Mouse (Mus musculus): ENCODE results near the gene Cks2. TPM values are rescaled to one million over a fixed set of nuclear protein-coding genes. Genes with fewer than 3 reads are reported as not detected.
A peak's percentile ranks its signal among the peaks of the same experiment; 100 is the strongest.
"Not testable (repeated sequence)": the region's sequence is repeated elsewhere in the genome, so short reads cannot be mapped to it uniquely, and the experiment has no call there.

Gene Cks2
- polyA plus RNA-seq, 1 experiment from 2014 or later = 285 TPM

DNA sequence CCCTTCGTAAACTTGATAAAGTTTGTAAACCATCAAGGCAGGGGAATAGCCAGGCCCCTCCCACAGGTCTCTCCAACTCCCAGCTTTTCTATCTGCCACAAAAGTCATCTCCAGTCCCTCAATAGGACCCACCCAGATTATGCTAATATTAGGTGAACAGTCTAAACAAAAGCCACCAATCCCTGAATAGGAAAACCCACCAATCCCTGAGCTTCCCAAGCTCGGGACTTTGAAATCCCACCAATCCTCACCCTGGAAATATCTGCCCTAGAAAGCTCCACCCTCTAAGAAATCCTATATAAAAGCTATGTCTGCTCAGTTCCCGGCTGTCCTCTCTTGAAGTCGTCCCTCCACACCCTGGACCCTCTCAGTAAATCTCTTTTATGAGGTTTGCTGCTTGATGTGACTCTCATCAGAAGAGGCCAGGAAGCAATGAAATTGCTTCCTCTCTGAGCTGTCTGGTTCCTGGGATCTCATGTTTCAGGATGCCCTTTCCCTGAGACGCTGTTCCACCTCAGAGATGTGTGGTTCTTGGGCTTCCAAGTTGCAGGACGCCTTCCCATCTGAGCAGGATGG is 16.7 kb upstream of the Cks2 start:
- no peaks in the 10 kb centered on the region for H3K4me1 ChIP-seq (ENCODE audit: control insufficient read depth, insufficient read depth, low read length)
- no peaks in the 10 kb centered on the region for H3K27me3 ChIP-seq (replicated peaks; ENCODE audit: control insufficient read depth, insufficient read depth, low read length)
- H3K9ac ChIP-seq (ENCODE audit: low read depth, low read length) = no peak overlapping the region
- 70% methylated on average over 6 of the region's 6 CpGs for WGBS
- no peak overlapping the region for H3K4me3 ChIP-seq (ENCODE audit: low read depth, low read length)
- H3K36me3 ChIP-seq (ENCODE audit: control insufficient read depth, insufficient read depth, low read length) = no peaks in the 10 kb centered on the region
- H3K4me2 ChIP-seq (ENCODE audit: low read depth, low read length) = no peak overlapping the region
- no peak for DNase-seq (ENCODE audit: low spot score)
- no peaks in the 10 kb centered on the region for H3K9me3 ChIP-seq (ENCODE audit: control insufficient read depth, low read length)
- ATAC-seq (ENCODE audit: low read depth) = no peak
- H3K27ac ChIP-seq (replicated peaks; ENCODE audit: low read depth, low read length) = no peak overlapping the region

DNA sequence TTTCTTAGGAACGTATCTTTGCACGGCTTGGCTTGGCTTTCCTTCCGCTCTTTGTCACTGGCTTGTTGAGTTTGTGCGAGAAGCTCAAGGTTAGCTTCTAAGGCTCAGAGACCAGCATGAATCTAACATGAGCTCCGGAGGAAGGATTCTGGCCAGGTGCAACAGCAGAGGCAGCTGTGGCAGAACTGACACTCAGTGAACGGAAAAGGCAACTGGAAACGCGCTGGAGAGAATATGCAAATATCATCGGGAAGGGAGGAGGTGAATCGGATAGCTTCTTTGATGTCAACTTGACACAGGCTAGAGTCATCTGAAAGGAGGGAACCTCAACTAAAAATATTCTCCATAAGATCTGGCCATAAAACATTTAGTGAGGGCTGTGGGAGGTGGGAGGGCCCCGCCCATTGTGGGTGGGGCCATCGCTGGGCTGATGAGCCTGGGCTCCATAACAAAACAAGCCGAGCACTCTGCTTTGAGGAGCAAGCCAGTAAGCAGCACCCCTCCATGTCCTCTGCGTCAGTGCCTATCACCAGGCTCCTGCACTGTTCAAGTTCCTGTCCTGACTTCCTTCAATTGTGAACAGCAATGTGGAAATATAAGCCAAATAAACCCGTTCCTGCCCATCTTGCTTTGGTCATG is 13.6 kb upstream of the Cks2 start:
- no peak overlapping the region for H3K4me3 ChIP-seq (ENCODE audit: low read depth, low read length)
- H3K27me3 ChIP-seq (replicated peaks; ENCODE audit: control insufficient read depth, insufficient read depth, low read length) = no peaks in the 10 kb centered on the region
- 81% methylated on average over 15 of the region's 15 CpGs for WGBS
- ATAC-seq (ENCODE audit: low read depth) = no peak
- no peak overlapping the region for H3K4me2 ChIP-seq (ENCODE audit: low read depth, low read length)
- H3K4me1 ChIP-seq (ENCODE audit: control insufficient read depth, insufficient read depth, low read length) = no peaks in the 10 kb centered on the region
- no peak overlapping the region for H3K9ac ChIP-seq (ENCODE audit: low read depth, low read length)
- no peak overlapping the region for H3K27ac ChIP-seq (replicated peaks; ENCODE audit: low read depth, low read length)
- no peaks in the 10 kb centered on the region for H3K36me3 ChIP-seq (ENCODE audit: control insufficient read depth, insufficient read depth, low read length)
- DNase-seq (ENCODE audit: low spot score) = no peak
- H3K9me3 ChIP-seq (ENCODE audit: control insufficient read depth, low read length) = no peaks in the 10 kb centered on the region

DNA sequence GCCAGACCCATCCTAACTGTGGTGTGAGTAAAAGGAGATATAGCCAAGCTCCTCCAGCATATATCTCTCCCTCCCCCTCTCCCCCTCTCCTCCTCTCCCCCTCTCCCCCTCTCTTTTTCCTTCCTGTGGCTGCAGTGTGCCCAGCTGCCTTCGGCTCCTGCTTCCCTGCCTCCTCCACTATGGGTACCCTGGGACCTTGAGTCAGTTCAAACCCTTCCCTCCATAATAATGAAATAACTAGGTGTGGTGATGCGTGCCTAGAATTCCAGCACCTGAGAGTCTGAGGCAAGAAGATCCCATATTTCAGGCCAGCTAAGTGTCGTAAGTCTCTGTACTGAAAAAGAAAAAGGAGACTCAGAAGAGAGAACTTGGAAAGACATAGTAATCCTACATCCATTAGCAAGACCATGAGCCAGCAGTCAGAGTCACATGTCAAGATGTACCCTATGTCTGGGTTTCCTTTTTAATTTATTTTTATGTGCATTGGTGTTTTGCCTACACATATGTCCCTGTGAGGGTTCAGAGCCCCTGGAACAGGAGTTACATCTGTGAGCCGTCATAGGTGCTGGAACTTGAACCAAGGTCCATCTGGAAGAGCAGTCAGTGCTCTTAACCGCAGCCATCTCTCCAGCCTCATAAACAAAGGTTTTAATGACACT is 12.3 kb upstream of the Cks2 start:
- ATAC-seq (ENCODE audit: low read depth) (no peak), DNase-seq (ENCODE audit: low spot score) (no peak)
- H3K27me3 ChIP-seq (replicated peaks; ENCODE audit: control insufficient read depth, insufficient read depth, low read length) = no peaks in the 10 kb centered on the region
- H3K36me3 ChIP-seq (ENCODE audit: control insufficient read depth, insufficient read depth, low read length) = no peaks in the 10 kb centered on the region
- WGBS = 75% methylated on average over 5 of the region's 5 CpGs
- no peak overlapping the region for H3K9ac ChIP-seq (ENCODE audit: low read depth, low read length)
- H3K4me2 ChIP-seq (ENCODE audit: low read depth, low read length) = no peak overlapping the region
- no peak overlapping the region for H3K4me3 ChIP-seq (ENCODE audit: low read depth, low read length)
- H3K27ac ChIP-seq (replicated peaks; ENCODE audit: low read depth, low read length) = no peak overlapping the region
- no peaks in the 10 kb centered on the region for H3K9me3 ChIP-seq (ENCODE audit: control insufficient read depth, low read length)
- H3K4me1 ChIP-seq (ENCODE audit: control insufficient read depth, insufficient read depth, low read length) = no peaks in the 10 kb centered on the region

DNA sequence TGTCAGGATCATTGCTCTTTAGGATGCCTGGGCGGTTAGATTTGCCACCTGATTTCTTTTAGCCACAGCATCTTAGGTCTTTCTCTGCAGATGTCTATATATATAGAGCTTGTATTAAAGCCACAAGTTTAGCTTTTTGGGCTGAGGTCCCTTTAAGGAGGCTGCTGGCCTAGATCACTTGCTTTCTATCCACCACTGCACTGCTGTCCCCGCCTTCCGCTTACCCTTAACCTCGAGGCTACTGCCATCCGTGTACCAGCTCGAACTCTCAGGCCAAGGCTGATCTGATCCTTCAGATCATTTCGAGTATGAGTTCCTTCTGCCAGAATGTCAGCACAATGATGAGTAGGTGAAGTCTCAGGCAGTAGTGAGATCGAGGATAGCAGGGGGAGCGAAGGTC is 9.6 kb upstream of the Cks2 start:
- not testable (repeated sequence) for DNase-seq (ENCODE audit: low spot score); H3K27me3 ChIP-seq (replicated peaks; ENCODE audit: control insufficient read depth, insufficient read depth, low read length); H3K4me1 ChIP-seq (ENCODE audit: control insufficient read depth, insufficient read depth, low read length); H3K4me3 ChIP-seq (ENCODE audit: low read depth, low read length); H3K9me3 ChIP-seq (ENCODE audit: control insufficient read depth, low read length); H3K36me3 ChIP-seq (ENCODE audit: control insufficient read depth, insufficient read depth, low read length); H3K27ac ChIP-seq (replicated peaks; ENCODE audit: low read depth, low read length); ATAC-seq (ENCODE audit: low read depth); H3K4me2 ChIP-seq (ENCODE audit: low read depth, low read length); H3K9ac ChIP-seq (ENCODE audit: low read depth, low read length)
- 80% methylated on average over 1 of the region's 9 CpGs for WGBS

DNA sequence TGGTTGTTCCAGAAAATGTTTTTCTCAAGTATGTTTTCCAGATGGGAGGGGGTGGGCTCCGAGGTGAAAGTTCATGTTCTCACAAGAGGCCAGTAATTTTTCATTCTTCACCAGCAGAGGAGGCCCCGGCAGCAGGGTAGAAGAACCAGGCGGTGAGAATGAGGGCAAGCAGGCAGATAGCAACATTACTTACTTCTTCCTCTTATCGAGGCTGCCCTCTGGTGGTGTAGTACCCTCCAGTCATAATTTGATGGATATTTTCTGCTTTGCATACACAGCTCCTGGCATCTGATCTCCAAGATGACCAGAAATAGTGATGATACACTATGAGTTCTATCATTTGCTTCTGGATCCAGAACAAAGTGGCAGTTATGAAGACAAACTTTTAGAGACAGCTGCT is 6.1 kb upstream of the Cks2 start:
- no peaks in the 10 kb centered on the region for H3K27me3 ChIP-seq (replicated peaks; ENCODE audit: control insufficient read depth, insufficient read depth, low read length)
- H3K9ac ChIP-seq (ENCODE audit: low read depth, low read length) = no peak overlapping the region
- H3K36me3 ChIP-seq (ENCODE audit: control insufficient read depth, insufficient read depth, low read length) = no peaks in the 10 kb centered on the region
- H3K4me2 ChIP-seq (ENCODE audit: low read depth, low read length) = no peak overlapping the region
- WGBS = 72% methylated on average over 4 of the region's 4 CpGs
- no peaks in the 10 kb centered on the region for H3K9me3 ChIP-seq (ENCODE audit: control insufficient read depth, low read length)
- H3K27ac ChIP-seq (replicated peaks; ENCODE audit: low read depth, low read length) = no peak overlapping the region
- no peak for ATAC-seq (ENCODE audit: low read depth)
- H3K4me1 ChIP-seq (ENCODE audit: control insufficient read depth, insufficient read depth, low read length) = no peaks in the 10 kb centered on the region
- H3K4me3 ChIP-seq (ENCODE audit: low read depth, low read length) = no peak overlapping the region
- DNase-seq (ENCODE audit: low spot score) = no peak

DNA sequence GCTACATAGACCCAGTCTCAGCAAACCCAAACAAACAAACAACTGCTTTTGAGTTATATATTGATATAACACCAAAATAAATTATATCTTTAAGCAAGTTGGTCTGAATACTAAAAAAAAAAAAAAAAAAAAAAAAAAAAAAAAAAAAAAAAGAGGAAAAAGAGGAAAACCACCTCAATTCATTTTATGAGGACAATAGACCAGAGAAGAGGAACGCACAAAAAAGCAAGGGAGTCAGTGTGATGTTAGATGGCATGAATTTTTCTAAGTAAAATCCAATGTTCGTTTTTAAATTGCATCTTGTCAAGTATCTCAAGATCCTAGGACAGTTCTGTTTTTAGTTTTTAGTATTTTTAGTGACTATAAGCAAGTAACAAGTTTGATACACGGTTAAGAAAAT is 3.6 kb upstream of the Cks2 start:
- H3K4me2 ChIP-seq (ENCODE audit: low read depth, low read length) = no peak overlapping the region
- no peaks in the 10 kb centered on the region for H3K27me3 ChIP-seq (replicated peaks; ENCODE audit: control insufficient read depth, insufficient read depth, low read length)
- no peak overlapping the region for H3K9ac ChIP-seq (ENCODE audit: low read depth, low read length)
- H3K9me3 ChIP-seq (ENCODE audit: control insufficient read depth, low read length) = no peaks in the 10 kb centered on the region
- H3K27ac ChIP-seq (replicated peaks; ENCODE audit: low read depth, low read length) = no peak overlapping the region
- H3K4me1 ChIP-seq (ENCODE audit: control insufficient read depth, insufficient read depth, low read length) = no peaks in the 10 kb centered on the region
- ATAC-seq (ENCODE audit: low read depth) (no peak), DNase-seq (ENCODE audit: low spot score) (no peak)
- no peaks in the 10 kb centered on the region for H3K36me3 ChIP-seq (ENCODE audit: control insufficient read depth, insufficient read depth, low read length)
- WGBS = 88% methylated on average over 3 of the region's 3 CpGs
- H3K4me3 ChIP-seq (ENCODE audit: low read depth, low read length) = no peak overlapping the region

DNA sequence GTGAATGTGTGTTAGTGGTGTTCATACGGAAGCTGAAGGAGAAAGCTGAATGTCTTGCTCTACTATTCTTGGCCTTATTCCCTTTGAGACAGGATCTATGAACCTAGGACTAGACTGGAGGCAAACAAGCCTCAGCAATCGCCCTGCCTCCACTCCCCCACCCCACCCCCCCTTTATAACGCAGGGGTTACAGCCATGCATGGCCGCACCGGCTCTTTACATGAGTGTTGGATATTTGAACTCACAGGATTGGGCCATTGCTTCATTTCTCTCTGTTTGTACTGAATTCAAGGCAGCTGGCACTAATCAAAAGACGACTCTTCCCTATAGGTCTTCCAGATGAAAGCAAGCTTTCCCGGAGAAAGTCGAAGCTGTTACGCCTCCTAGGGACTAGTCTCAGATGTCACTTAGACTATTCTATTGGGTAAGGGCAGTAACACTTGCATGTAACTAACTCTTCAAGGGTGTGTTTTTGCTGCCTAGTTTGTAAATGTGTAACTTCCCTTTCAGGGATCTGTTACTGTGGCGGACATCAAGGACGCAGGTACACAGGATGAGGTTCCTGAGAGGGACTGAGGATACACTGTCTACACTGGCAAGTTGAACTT is 2.8 kb upstream of the Cks2 start:
- H3K27ac ChIP-seq (replicated peaks; ENCODE audit: low read depth, low read length) = no peak overlapping the region
- no peaks in the 10 kb centered on the region for H3K27me3 ChIP-seq (replicated peaks; ENCODE audit: control insufficient read depth, insufficient read depth, low read length)
- no peak for DNase-seq (ENCODE audit: low spot score)
- no peak overlapping the region for H3K4me2 ChIP-seq (ENCODE audit: low read depth, low read length)
- H3K9ac ChIP-seq (ENCODE audit: low read depth, low read length) = no peak overlapping the region
- no peak overlapping the region for H3K4me3 ChIP-seq (ENCODE audit: low read depth, low read length)
- ATAC-seq (ENCODE audit: low read depth) = no peak
- no peaks in the 10 kb centered on the region for H3K9me3 ChIP-seq (ENCODE audit: control insufficient read depth, low read length)
- H3K36me3 ChIP-seq (ENCODE audit: control insufficient read depth, insufficient read depth, low read length) = no peaks in the 10 kb centered on the region
- WGBS = 22% methylated on average over 11 of the region's 11 CpGs
- peaks cover 8% of the 10 kb centered on the region; the same call in 1 of the 2 replicates for H3K4me1 ChIP-seq (ENCODE audit: control insufficient read depth, insufficient read depth, low read length)

DNA sequence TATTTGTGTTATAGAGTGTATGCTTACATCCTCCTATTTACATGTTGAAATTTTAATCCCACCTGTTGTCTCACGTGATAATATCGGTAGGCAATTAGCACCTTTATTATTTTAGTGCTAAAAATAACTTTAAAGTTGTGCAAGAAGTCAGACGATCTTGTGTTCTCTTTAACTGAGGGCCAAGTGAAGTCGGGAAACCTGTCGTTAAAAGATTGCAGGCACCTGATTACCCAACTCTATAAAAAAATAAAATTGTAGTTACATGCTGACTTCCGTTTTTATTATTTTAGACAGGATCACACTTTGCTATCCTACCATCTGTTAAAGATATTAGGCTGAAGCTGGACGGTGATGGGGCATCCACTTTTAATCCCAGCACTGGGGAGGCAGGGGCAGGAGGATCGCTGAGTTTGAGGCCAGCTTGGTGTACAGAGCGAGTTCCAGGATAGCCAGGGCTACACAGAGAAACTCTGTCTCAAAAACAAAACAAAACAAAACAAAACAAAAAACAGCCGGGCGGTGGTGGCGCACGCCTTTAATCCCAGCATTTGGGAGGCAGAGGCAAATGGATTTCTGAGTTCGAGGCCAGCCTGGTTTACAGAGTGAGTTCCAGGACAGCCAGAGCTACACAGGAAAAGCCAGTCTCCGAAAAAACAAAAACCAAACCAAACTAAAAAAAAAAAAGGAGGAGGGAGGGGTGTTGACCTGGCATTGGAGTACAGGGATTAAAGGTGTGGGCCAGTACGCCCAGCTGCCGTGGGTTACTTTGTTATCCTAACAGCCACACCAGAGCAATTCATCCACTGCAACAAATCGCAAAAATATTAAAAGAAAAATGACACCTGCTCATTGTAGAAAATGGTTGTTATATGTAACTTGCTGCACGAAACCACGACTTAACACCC is 856 bp upstream of the Cks2 start:
- H3K4me1 ChIP-seq (ENCODE audit: control insufficient read depth, insufficient read depth, low read length) = peaks cover 15% of the 10 kb centered on the region; the same call in 1 of the 2 replicates
- peak overlapping the region; percentile 78 for H3K4me3 ChIP-seq (ENCODE audit: low read depth, low read length)
- H3K27ac ChIP-seq (replicated peaks; ENCODE audit: low read depth, low read length) = peak overlapping the region; percentile 9; the same call in 1 of the 2 replicates
- no peaks in the 10 kb centered on the region for H3K27me3 ChIP-seq (replicated peaks; ENCODE audit: control insufficient read depth, insufficient read depth, low read length)
- DNase-seq (ENCODE audit: low spot score) = no peak
- H3K9me3 ChIP-seq (ENCODE audit: control insufficient read depth, low read length) = no peaks in the 10 kb centered on the region
- H3K4me2 ChIP-seq (ENCODE audit: low read depth, low read length) = peak overlapping the region; percentile 62
- 44% methylated on average over 20 of the region's 20 CpGs for WGBS
- no peaks in the 10 kb centered on the region for H3K36me3 ChIP-seq (ENCODE audit: control insufficient read depth, insufficient read depth, low read length)
- H3K9ac ChIP-seq (ENCODE audit: low read depth, low read length) = peak overlapping the region; percentile 64
- 0 out of 2 replicates have a peak, but pooled peaks have one; percentile 0 for ATAC-seq (ENCODE audit: low read depth)
